Comparison of ENCODE assay signal across 17 mouse cellular contexts in genomic region chr10:69982701-69983100, GRCm38 (mm10).
"Had no signal": no experiment of that assay in that cellular context is flagged by ENCODE, and none has a peak within 500 bp of the region (broad histone marks: within the 10 kb centered on the region; RNA-seq: fewer than 3 reads in every experiment).

No protein-coding gene starts in this region.

- DNase-seq: gastrocnemius, adult 2 months; gastrocnemius, postnatal 10 days; gastrocnemius, postnatal 25 days; heart, adult 18-20 months; heart, postnatal 10 days; heart, postnatal 36 days; kidney, adult 11 months; kidney, adult 2 months; kidney, adult 9 months; kidney, postnatal 14 days; kidney, postnatal 36 days; layer of hippocampus, adult 9-11 months; layer of hippocampus, postnatal 36 days; liver; liver, embryonic 13.5 days had no signal

- ATAC-seq: hindbrain, postnatal 0 days; intestine, embryonic 16.5 days had no signal
